Mouse (Mus musculus) liver, adult 2 months (tissue): ENCODE data around the gene Nmral1.
"Not testable (repeated sequence)": the region's sequence is repeated elsewhere in the genome, so short reads cannot be mapped to it uniquely, and the experiment has no call there.

Experiments
- CTCF ChIP-seq: fragments of 200-500 bp; IDR thresholded peaks from 2 replicates; pipeline ENCODE4 v1.5.1; 2011; ENCODE audit warnings: low read depth, low read length, control low read depth
- POLR2A ChIP-seq: fragments of 200-500 bp; IDR thresholded peaks from 2 replicates; pipeline ENCODE4 v1.6.1; 2011; ENCODE audit warnings: low read length, control low read depth; ENCODE audit not compliant: insufficient read depth; ENCODE audit errors: extremely low read depth

- not testable (repeated sequence) for TF ChIP-seq CTCF, POLR2A
Observed at GRCm38 (mm10) chr16:4680922-4681455, 38.2 kb downstream of the Nmral1 start.
